Mouse (Mus musculus) spleen, adult 2 months (tissue): ENCODE results near the gene Fsd1. TPM values are rescaled to one million over a fixed set of nuclear protein-coding genes. Genes with fewer than 3 reads are reported as not detected.
A peak's percentile ranks its signal among the peaks of the same experiment; 100 is the strongest.

Experiments
- DNase-seq, 2 experiments: peaks; one replicate each; pipeline versions ENCODE4 v3.0.0 to v3.0.0-alpha.2; 2012 to 2021; ENCODE audit warnings: low spot score in 2 of 2, low read depth in 1 of 2
- H3K27ac ChIP-seq: fragments of 200-500 bp; 2 replicates; pipeline ENCODE4 v1.5.1; 2012; ENCODE audit warnings: low read length, inconsistent platforms; ENCODE audit not compliant: insufficient read depth
- H3K27me3 ChIP-seq: fragments of 200-500 bp; 2 replicates; pipeline ENCODE4 v1.6.1; 2012; ENCODE audit warnings: mild to moderate bottlenecking, moderate library complexity, low read length, inconsistent platforms; ENCODE audit not compliant: control insufficient read depth, insufficient read depth
- H3K36me3 ChIP-seq: fragments of 200-500 bp; 2 replicates; pipeline ENCODE4 v1.6.1; 2012; ENCODE audit warnings: mild to moderate bottlenecking, low read length, inconsistent platforms; ENCODE audit not compliant: control insufficient read depth, insufficient read depth
- H3K4me1 ChIP-seq: fragments of 200-500 bp; 2 replicates; pipeline ENCODE4 v1.6.1; 2011; ENCODE audit warnings: inconsistent platforms; ENCODE audit not compliant: control insufficient read depth, insufficient read depth, insufficient read length
- H3K4me3 ChIP-seq: fragments of 200-500 bp; 2 replicates; pipeline ENCODE4 v1.5.1; 2011; ENCODE audit warnings: mild to moderate bottlenecking, inconsistent platforms; ENCODE audit not compliant: insufficient read depth, insufficient read length; ENCODE audit errors: extremely low read depth
- CTCF ChIP-seq: fragments of 200-500 bp; IDR thresholded peaks from 2 replicates; pipeline ENCODE4 v1.5.1; 2011; ENCODE audit warnings: mild to moderate bottlenecking, inconsistent platforms; ENCODE audit not compliant: insufficient read depth, insufficient read length, insufficient replicate concordance; ENCODE audit errors: extremely low read depth
- POLR2A ChIP-seq: fragments of 200-500 bp; IDR thresholded peaks from 2 replicates; pipeline ENCODE4 v1.6.1; 2011; ENCODE audit warnings: low read depth, low read length, inconsistent platforms
- WGBS: fragments of 180-500 bp; shearing (Covaris S2); methylation state at CpG from one replicate; pipeline ENCODE4 v1.1.7; 2018; 5-methylcytosine and 5-hydroxymethylcytosine counted together
- polyA plus RNA-seq: library from polyadenylated mRNA; depleted of rRNA; stranded (reverse); fragments of >200 nt; gene quantifications from 2 replicates; pipeline ENCODE4 v1.2.3, GENCODE M21; 2012

The Fsd1 gene
- polyA plus RNA-seq, 1 experiment, result 0.07 TPM

GRCm38 (mm10) chr17:56003000-56003399 is 16.7 kb downstream of the Fsd1 start:
- TF ChIP-seq POLR2A, result no peak
- TF ChIP-seq CTCF, result no peak
- no peak overlapping the region for H3K27ac ChIP-seq
- H3K4me3 ChIP-seq, result no peak overlapping the region
- H3K36me3 ChIP-seq, result no peaks in the 10 kb centered on the region
- DNase-seq, result no peak
- no peaks in the 10 kb centered on the region for H3K27me3 ChIP-seq
- WGBS, result 44% methylated on average over 3 of the region's 3 CpGs
- no peaks in the 10 kb centered on the region for H3K4me1 ChIP-seq

DNA sequence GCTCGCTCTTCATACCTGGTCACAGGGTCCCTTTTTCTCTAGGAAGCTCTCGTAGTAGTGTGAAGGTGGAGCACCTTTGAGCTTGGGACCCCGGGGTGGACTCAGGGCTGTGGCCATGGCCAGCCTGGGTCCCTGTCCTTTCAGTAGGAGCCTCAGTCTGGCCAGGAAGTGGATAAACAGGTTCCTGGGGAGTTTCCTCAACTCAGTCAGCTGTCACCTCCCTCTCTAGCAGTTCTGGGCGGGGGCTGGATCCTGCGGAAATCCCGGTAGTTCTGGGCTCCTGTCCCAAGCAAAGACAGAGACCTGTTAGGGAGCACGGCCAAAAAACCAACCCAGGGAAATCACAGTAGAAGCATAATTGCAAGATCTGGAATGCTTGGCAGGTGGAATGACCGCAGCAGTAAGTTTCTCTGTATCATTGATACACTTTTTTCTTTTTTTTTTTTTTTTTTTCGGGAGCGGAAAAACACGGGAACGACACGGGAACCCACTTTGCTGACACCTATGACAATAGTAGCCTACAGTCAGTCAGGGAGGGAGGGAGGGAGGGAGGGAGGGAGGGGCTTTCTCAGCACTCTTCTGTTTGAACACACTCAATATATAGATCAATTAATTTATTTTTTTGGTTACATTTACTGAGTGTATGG is 19.2 kb downstream of the Fsd1 start, which contains the start of the genes Stap2 and Mpnd:
Stap2 (minus strand) TSS at position 170 of the 647 bp plus-strand sequence.
Mpnd (plus strand) TSS at position 297 of the 647 bp plus-strand sequence.
- WGBS, result 50% methylated on average over 12 of the region's 13 CpGs
- Histone ChIP-seq H3K36me3 (no peaks in the 10 kb centered on the region), H3K27ac (no peak within 1 kb of the TSS), H3K4me1 (peaks cover 9% of the 10 kb centered on the region; the same call in 1 of the 2 replicates), H3K4me3 (peak within 1 kb of the TSS; percentile 2; the same call in 1 of the 2 replicates), H3K27me3 (no peaks in the 10 kb centered on the region)
- TF ChIP-seq POLR2A, result no peak
- DNase-seq, result peak in 1 of 2 experiments; percentile 69

DNA sequence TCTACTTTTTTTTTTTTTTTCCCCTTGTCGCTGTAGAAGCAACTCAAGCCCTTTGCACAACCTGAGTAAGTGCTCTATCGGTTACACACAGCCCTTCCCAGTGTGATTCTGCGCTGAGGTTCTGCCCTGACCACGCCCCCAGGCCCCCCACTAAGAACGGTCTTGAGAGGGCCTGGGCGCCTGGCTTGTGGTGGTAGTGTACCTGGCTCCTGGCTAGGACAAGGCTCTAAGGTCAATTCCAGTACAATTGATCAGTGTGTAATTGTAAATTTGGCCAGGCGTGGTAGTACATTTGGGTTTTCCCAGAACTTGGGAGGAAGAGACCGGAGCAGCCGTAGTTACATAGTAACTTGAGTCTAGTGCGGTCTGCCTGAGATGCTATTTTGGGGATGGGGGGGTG is 20.6 kb downstream of the Fsd1 start:
- no peak for DNase-seq
- no peaks in the 10 kb centered on the region for H3K27me3 ChIP-seq
- no peaks in the 10 kb centered on the region for H3K36me3 ChIP-seq
- WGBS, result 91% methylated on average over 10 of the region's 10 CpGs
- H3K27ac ChIP-seq, result no peak overlapping the region
- H3K4me3 ChIP-seq, result no peak overlapping the region
- no peak for TF ChIP-seq CTCF
- no peak for TF ChIP-seq POLR2A
- H3K4me1 ChIP-seq, result peaks cover 10% of the 10 kb centered on the region; the same call in 1 of the 2 replicates

DNA sequence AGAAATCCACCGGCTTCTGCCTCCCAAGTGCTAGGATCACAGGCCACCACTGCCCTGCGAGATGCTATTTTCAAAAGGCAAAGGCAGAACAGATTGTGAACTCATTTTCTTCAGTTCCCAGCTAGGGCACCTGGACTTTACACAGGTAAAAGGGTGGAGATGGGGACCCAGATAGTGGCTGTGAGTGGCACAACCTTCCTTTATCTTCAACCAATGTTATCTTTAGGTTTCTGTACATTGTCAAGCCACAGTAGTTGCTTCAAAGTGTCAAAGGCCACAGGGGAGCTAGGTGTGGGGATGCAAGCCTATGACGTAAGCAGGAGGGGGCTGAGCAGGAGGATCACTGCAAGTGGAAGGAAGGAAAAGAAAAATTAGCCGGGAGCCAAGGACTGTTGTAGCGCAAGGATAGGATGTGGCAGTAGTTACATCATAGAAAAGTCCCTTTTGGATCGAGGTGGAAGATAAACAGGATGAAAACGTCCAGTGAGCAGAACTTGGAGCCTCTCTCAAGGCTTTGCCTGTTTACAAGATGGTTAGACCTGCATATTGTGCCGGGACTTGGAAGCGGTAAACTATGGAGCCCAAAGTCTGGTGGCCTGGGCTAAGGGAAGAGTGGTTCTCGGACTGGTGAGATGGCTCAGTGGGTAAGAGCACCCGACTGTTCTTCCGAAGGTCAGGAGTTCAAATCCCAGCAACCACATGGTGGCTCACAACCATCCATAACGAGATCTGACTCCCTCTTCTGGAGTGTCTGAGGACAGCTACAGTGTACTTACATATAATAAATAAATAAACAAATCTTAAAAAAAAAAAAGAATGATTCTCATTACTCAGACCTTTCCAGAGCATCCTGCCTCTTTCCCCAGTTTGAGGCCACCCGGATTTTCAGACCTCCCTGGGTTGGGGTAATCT is 21.4 kb downstream of the Fsd1 start:
- Histone ChIP-seq H3K27ac (no peak overlapping the region), H3K36me3 (no peaks in the 10 kb centered on the region), H3K4me1 (peaks cover 10% of the 10 kb centered on the region; the same call in 1 of the 2 replicates), H3K27me3 (no peaks in the 10 kb centered on the region), H3K4me3 (no peak overlapping the region)
- TF ChIP-seq POLR2A (no peak), CTCF (no peak)
- 50% methylated on average over 14 of the region's 14 CpGs for WGBS
- no peak for DNase-seq

GRCm38 (mm10) chr17:56008356-56009087 is 22.2 kb downstream of the Fsd1 start:
- WGBS, result 1% methylated on average over 21 of the region's 21 CpGs
- peaks cover 10% of the 10 kb centered on the region; the same call in 1 of the 2 replicates for H3K4me1 ChIP-seq

More at GRCm38 (mm10) chr17:56008356-56009087, 22.2 kb downstream of the Fsd1 start:
- DNase-seq, result peak; percentile 89 to 90
- Histone ChIP-seq H3K27ac (peak overlapping the region; percentile 76), H3K4me3 (peak overlapping the region; percentile 76), H3K36me3 (no peaks in the 10 kb centered on the region), H3K27me3 (no peaks in the 10 kb centered on the region)
- TF ChIP-seq CTCF (no peak), POLR2A (no peak)
